Mouse (Mus musculus): ENCODE measurements around the gene Rpn1. TPM values are rescaled to one million over a fixed set of nuclear protein-coding genes. Genes with fewer than 3 reads are reported as not detected.

Rpn1 gene
- polyA plus RNA-seq, 1 experiment from 2014 or later: 305 TPM

DNA sequence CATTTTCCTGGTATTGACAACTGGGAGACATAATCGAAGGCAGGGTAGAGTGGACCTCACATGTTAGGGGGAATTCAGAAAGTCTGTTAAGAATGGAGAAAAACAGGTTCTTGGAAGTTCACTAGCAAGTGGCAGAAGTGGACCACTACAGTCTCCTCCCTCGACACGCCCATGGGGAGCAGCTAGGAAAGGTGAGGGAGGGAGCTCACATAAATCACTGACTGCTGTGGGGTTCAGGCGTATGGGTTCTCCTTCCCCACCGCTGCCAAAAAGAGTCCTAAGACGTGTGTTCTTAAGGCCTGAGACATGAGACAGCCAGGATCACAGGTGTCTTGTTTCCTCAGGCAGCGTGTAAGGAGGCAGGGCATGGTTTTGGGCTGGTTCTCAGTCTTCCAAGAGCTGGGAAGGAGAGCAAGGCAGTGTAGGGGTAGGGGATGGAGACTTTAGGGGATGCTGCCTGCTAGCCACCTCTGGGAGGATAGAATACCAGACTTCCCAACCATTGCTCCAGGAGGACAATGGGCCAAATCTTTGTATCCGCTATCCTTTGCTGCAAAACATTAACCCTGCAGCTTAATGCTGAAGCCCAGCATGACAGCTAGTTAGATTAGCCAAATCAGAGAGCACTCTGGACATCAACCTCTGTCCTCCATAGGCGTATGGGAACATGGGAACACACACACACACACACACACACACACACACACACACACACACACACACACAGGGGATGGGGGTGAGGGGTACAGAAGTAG is 30.0 kb upstream of the Rpn1 start:
- no peak overlapping the region for H3K4me3 ChIP-seq
- H3K27me3 ChIP-seq (ENCODE audit: low read depth, poor library complexity, severe bottlenecking): peaks cover 18% of the 10 kb centered on the region
- WGBS: 71% methylated on average over 9 of the region's 9 CpGs
- no peaks in the 10 kb centered on the region for H3K4me1 ChIP-seq
- no peak for DNase-seq (ENCODE audit: low spot score)
- no peaks in the 10 kb centered on the region for H3K36me3 ChIP-seq
- no peaks in the 10 kb centered on the region for H3K9me3 ChIP-seq (replicated peaks)
- no peak overlapping the region for H3K27ac ChIP-seq (replicated peaks)

DNA sequence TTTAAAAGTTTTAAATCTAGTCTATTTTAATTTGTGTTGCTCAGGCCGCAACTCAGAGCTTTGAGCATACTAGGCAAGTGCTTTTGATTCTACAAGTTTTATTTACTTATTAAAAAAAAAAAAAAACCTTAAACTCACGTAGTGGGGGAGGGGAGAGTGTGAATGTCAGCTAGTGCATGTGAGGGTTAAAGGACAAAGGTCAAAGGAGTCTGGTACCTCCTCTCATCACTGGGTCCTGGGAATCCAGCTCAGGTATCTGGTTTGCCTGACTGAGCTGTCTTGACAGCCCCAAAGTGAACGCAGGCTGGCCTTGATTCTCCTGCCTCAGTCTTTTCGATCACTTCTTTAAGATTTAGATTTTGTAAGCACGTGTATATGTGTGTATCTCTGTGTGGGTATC is 28.6 kb upstream of the Rpn1 start:
- H3K4me1 ChIP-seq: no peaks in the 10 kb centered on the region
- no peak for DNase-seq (ENCODE audit: low spot score)
- 77% methylated on average over 5 of the region's 5 CpGs for WGBS
- no peaks in the 10 kb centered on the region for H3K9me3 ChIP-seq (replicated peaks)
- no peaks in the 10 kb centered on the region for H3K36me3 ChIP-seq
- H3K27me3 ChIP-seq (ENCODE audit: low read depth, poor library complexity, severe bottlenecking): peaks cover 14% of the 10 kb centered on the region; the same call in 1 of the 2 replicates
- H3K27ac ChIP-seq (replicated peaks): no peak overlapping the region
- H3K4me3 ChIP-seq: no peak overlapping the region

DNA sequence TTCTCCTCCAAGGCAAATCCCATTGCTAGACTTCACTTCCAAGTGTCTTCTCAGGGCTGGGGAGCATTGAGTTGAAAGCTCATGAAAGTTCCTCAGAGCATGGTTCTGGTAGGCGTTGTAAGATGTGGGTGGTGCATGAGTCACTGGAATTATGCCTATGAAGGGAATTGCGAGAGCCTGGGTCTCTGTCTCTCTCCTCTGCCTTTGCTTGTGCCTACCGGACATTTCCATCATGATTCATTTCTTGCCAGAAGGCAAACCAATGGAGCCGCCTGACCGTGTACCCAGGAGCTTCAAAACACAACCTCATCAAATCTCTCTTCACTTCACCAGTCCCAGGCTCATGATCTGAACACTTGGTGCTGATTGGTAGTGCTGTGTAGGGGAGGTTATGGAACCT is 27.4 kb upstream of the Rpn1 start:
- no peak for DNase-seq (ENCODE audit: low spot score)
- 93% methylated on average over 5 of the region's 5 CpGs for WGBS
- H3K4me3 ChIP-seq: no peak overlapping the region
- no peaks in the 10 kb centered on the region for H3K36me3 ChIP-seq
- H3K4me1 ChIP-seq: no peaks in the 10 kb centered on the region
- H3K27ac ChIP-seq (replicated peaks): no peak overlapping the region
- peaks cover 9% of the 10 kb centered on the region; the same call in 1 of the 2 replicates for H3K27me3 ChIP-seq (ENCODE audit: low read depth, poor library complexity, severe bottlenecking)
- no peaks in the 10 kb centered on the region for H3K9me3 ChIP-seq (replicated peaks)

DNA sequence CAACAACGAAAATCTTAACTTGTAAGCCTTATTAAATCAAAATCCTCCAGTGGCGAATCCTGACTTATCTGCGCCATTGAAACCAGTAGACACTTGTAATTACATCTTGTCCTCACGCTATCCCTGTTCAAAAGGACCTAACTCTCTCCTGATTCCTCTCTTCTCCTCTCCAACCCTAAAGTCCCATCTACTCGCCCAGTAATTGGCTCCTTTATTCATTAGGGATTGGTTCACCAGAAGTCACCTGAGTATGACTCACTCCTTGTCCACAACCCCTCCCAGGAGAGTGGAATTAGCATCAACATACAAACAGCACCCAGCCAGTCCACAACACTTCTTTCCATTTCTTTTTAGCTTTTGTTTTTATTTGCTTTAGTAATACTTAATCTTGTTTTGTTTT is 24.4 kb upstream of the Rpn1 start:
- WGBS: 80% methylated on average over 5 of the region's 5 CpGs
- H3K9me3 ChIP-seq (replicated peaks): no peaks in the 10 kb centered on the region
- H3K36me3 ChIP-seq: no peaks in the 10 kb centered on the region
- no peaks in the 10 kb centered on the region for H3K4me1 ChIP-seq
- H3K27ac ChIP-seq (replicated peaks): no peak overlapping the region
- no peak for DNase-seq (ENCODE audit: low spot score)
- no peak overlapping the region for H3K4me3 ChIP-seq
- no peaks in the 10 kb centered on the region for H3K27me3 ChIP-seq (ENCODE audit: low read depth, poor library complexity, severe bottlenecking)

DNA sequence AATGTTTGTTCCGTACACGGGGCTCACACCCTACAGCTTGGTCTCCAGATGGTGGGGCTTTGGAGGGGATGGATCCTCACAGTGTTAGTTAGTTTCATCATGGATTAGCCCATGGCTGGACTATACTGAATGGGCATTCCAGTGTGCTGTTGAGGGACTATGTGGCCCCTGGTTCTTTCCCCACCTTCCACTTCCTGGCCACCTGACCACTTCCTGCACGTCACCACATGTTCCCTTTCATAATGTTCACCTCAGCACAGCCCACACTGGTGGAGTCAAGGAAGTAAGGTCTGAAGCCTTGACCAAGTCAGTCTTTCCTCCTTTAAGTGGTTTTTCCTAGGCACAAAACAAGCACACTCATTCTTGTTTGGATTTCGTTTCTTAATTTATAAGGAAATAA is 23.7 kb upstream of the Rpn1 start:
- H3K27ac ChIP-seq (replicated peaks): no peak overlapping the region
- 88% methylated on average over 4 of the region's 4 CpGs for WGBS
- no peak for DNase-seq (ENCODE audit: low spot score)
- H3K4me3 ChIP-seq: no peak overlapping the region
- no peaks in the 10 kb centered on the region for H3K27me3 ChIP-seq (ENCODE audit: low read depth, poor library complexity, severe bottlenecking)
- no peaks in the 10 kb centered on the region for H3K9me3 ChIP-seq (replicated peaks)
- H3K4me1 ChIP-seq: no peaks in the 10 kb centered on the region
- no peaks in the 10 kb centered on the region for H3K36me3 ChIP-seq

DNA sequence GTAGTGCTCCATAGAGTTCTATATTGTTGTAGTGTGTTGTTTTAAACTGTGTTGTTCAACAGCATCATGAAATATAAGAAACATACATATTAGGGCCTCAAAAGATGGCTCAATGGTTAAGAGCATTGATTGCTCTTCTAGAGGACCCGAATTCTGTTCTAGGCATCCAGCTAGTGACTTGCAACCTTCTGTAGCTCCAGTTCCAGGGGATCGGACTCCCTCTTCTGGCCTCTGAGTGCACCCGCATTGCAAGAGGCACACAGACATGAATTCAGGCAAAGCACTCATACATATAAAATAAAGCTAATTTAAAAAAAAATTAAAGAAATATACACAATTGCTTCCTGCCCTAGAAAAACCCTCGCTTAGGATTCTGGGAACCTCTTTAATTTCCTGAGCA is 22.9 kb upstream of the Rpn1 start:
- 0 out of 2 replicates have a peak, but pooled peaks cover 4% of the 10 kb centered on the region for H3K4me1 ChIP-seq
- H3K27me3 ChIP-seq (ENCODE audit: low read depth, poor library complexity, severe bottlenecking): no peaks in the 10 kb centered on the region
- no peak overlapping the region for H3K27ac ChIP-seq (replicated peaks)
- no peak for DNase-seq (ENCODE audit: low spot score)
- no peak overlapping the region for H3K4me3 ChIP-seq
- H3K9me3 ChIP-seq (replicated peaks): no peaks in the 10 kb centered on the region
- no peaks in the 10 kb centered on the region for H3K36me3 ChIP-seq
- 85% methylated on average over 4 of the region's 4 CpGs for WGBS

DNA sequence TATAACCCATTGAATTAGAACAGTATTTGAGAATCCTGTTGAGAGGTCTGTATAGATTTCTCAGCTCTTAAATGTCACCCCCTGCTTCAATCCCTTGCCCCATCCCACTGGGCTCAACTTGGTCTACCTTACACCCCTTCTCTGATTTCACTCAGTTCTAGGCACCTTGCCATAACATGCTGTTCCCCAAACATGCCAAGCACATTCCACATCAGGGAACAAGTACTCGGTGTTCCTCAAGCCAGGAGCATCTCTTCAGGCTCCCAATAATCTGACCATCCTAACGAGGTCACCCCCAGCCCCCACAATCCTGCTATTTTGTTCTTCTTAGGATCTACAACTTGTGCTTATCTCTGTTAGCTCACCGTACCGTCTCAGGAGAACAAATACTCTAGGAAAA is 21.9 kb upstream of the Rpn1 start:
- no peaks in the 10 kb centered on the region for H3K36me3 ChIP-seq
- 87% methylated on average over 4 of the region's 4 CpGs for WGBS
- H3K4me3 ChIP-seq: no peak overlapping the region
- H3K27me3 ChIP-seq (ENCODE audit: low read depth, poor library complexity, severe bottlenecking): no peaks in the 10 kb centered on the region
- DNase-seq (ENCODE audit: low spot score): no peak
- H3K9me3 ChIP-seq (replicated peaks): no peaks in the 10 kb centered on the region
- no peak overlapping the region for H3K27ac ChIP-seq (replicated peaks)
- H3K4me1 ChIP-seq: 0 out of 2 replicates have a peak, but pooled peaks cover 4% of the 10 kb centered on the region

DNA sequence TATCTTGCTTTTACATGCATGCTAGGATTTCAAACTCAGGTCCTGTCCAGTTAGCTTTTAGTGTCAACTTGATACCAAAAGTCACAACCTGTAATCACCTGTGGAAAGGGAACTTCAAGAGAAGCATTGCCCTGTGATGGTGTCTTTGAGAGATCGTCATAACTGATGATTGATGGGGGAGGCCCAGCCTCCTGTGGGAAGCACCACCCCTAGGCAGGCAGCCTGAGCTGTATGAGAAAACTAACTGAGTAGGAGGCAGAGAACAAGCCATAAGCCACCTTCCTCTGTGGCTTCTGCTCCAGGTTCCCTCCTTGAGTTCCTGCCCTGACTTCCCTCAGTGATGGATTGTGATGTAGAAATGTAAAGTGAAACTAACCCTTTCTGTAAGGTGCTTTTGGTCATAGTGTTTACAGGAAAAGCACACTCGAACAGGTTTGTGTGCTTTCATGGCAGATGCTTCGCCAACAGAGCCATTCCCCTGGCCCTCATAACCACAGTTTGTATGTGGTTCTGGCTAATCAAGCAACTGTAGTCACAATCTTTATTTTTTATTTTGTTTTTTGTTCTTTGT is 20.1 kb upstream of the Rpn1 start:
- no peak overlapping the region for H3K4me3 ChIP-seq
- H3K27me3 ChIP-seq (ENCODE audit: low read depth, poor library complexity, severe bottlenecking): no peaks in the 10 kb centered on the region
- H3K4me1 ChIP-seq: 0 out of 2 replicates have a peak, but pooled peaks cover 4% of the 10 kb centered on the region
- no peaks in the 10 kb centered on the region for H3K9me3 ChIP-seq (replicated peaks)
- no peak overlapping the region for H3K27ac ChIP-seq (replicated peaks)
- H3K36me3 ChIP-seq: no peaks in the 10 kb centered on the region
- 86% methylated on average over 3 of the region's 3 CpGs for WGBS
- DNase-seq (ENCODE audit: low spot score): no peak

DNA sequence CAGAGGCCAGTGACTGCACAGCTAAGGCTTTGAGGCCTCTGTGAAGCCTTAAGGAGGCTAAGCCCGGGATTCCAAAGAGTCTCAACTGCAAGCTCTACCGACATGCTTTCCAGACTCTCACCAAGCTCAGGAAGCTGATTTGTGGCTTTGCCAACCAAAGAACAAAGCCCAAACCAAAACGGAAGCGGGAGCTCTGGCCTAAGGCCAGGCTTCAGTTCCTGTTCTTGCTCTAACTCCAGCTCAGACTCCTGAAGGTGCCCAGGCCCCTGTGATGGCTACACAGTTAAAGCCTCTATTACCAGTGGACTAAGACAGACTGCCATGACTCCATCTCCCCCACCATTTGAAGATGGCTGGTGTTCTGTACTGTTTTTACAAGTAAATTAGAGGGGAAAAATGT is 19.2 kb upstream of the Rpn1 start:
- no peaks in the 10 kb centered on the region for H3K9me3 ChIP-seq (replicated peaks)
- H3K27ac ChIP-seq (replicated peaks): no peak overlapping the region
- H3K4me3 ChIP-seq: no peak overlapping the region
- no peak for DNase-seq (ENCODE audit: low spot score)
- WGBS: 71% methylated on average over 4 of the region's 4 CpGs
- H3K4me1 ChIP-seq: 0 out of 2 replicates have a peak, but pooled peaks cover 4% of the 10 kb centered on the region
- H3K36me3 ChIP-seq: no peaks in the 10 kb centered on the region
- no peaks in the 10 kb centered on the region for H3K27me3 ChIP-seq (ENCODE audit: low read depth, poor library complexity, severe bottlenecking)

DNA sequence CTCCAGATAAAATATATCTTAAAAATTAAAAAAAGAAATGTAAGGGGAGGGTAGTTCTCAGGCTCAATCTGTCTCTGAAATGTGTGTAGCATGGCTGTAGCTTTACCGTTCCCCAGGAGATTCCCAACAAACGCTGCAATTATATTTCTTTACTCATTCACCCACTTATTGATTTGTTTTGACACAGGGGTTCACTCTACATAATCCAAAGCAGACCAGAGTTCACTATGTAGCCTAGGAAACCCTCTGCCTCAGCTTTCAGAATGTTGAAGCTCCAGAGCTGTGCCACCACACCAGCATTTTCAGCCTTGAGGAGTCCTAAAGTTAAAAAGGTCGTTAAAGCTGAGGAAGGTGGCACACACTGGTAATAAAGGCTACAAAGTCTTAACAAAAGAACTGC is 18.3 kb upstream of the Rpn1 start:
- no peak for DNase-seq (ENCODE audit: low spot score)
- H3K36me3 ChIP-seq: no peaks in the 10 kb centered on the region
- no peak overlapping the region for H3K27ac ChIP-seq (replicated peaks)
- H3K4me1 ChIP-seq: 0 out of 2 replicates have a peak, but pooled peaks cover 4% of the 10 kb centered on the region
- H3K9me3 ChIP-seq (replicated peaks): no peaks in the 10 kb centered on the region
- no peaks in the 10 kb centered on the region for H3K27me3 ChIP-seq (ENCODE audit: low read depth, poor library complexity, severe bottlenecking)
- H3K4me3 ChIP-seq: no peak overlapping the region
- 74% methylated on average over 3 of the region's 3 CpGs for WGBS

DNA sequence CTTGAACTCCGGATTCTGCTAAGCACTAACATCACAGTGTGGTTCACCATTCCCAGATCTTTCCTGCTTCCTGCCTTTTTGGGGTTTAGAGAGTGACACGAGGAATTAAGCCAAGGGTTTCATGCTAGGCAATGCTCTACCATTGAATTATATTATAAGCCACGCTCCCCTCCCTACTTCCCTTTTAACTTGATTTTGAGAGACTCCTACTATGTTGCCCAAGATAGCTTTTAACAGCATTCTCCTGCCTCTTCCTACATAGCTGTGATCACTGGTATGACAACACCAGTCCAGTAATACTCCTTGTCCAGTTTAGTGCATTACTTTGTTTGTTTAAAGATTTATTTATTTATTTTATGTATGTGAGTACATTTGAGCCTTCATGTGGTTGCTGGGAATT is 16.6 kb upstream of the Rpn1 start:
- DNase-seq (ENCODE audit: low spot score): no peak
- no peaks in the 10 kb centered on the region; the same call in none of the 2 replicates for H3K27me3 ChIP-seq (ENCODE audit: low read depth, poor library complexity, severe bottlenecking)
- WGBS: 62% methylated on average over 3 of the region's 3 CpGs
- H3K27ac ChIP-seq (replicated peaks): no peak overlapping the region
- H3K4me3 ChIP-seq: no peak overlapping the region
- H3K36me3 ChIP-seq: no peaks in the 10 kb centered on the region
- no peaks in the 10 kb centered on the region for H3K9me3 ChIP-seq (replicated peaks)
- 0 out of 2 replicates have a peak, but pooled peaks cover 4% of the 10 kb centered on the region for H3K4me1 ChIP-seq

DNA sequence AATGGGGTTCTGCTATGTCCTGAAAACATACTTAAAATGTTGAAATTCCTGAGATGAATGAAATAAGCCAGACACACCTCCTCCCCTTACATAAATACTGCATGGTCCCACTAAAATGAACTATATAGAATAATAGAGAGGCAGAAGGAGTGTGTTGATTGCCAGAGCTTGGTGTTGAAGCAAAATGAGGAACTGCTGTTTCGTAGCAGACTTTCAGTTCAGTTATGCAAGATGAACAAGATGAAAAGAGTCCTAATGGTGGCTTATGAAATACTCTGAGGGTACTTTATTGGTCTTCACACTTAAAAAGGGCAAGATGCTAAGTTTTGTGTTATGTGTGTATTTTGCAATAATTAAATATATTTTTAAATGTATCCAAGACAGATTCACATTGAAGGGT is 15.5 kb upstream of the Rpn1 start:
- no peak for DNase-seq (ENCODE audit: low spot score)
- Histone ChIP-seq H3K27me3 (ENCODE audit: low read depth, poor library complexity, severe bottlenecking) (no peaks in the 10 kb centered on the region; the same call in none of the 2 replicates), H3K4me3 (no peak overlapping the region), H3K36me3 (no peaks in the 10 kb centered on the region), H3K4me1 (0 out of 2 replicates have a peak, but pooled peaks cover 4% of the 10 kb centered on the region), H3K27ac (replicated peaks) (no peak overlapping the region), H3K9me3 (replicated peaks) (no peaks in the 10 kb centered on the region)
- 92% methylated on average over 1 of the region's 1 CpGs for WGBS

DNA sequence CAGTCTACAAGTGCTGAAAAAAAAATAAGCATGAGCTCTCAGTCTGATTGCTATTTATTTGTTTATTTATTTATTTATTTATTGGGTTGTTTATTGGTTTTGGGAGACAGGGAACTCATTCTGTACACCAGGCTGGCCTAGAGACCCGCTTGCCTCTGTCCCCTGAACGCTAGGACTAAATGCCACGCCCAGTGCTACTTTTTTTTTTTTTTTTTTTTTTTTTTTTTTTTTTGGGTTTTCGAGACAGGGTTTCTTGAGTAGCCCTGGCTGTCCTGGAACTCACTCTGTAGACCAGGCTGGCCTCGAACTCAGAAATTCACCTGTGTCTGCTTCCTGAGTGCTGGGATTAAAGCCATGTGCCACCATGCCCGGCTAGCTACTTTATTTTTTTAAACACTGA is 13.8 kb upstream of the Rpn1 start:
- Histone ChIP-seq H3K27me3 (ENCODE audit: low read depth, poor library complexity, severe bottlenecking) (no peaks in the 10 kb centered on the region; the same call in none of the 2 replicates), H3K4me1 (peaks cover 12% of the 10 kb centered on the region), H3K36me3 (no peaks in the 10 kb centered on the region), H3K4me3 (no peak overlapping the region), H3K27ac (replicated peaks) (no peak overlapping the region), H3K9me3 (replicated peaks) (no peaks in the 10 kb centered on the region)
- no peak for DNase-seq (ENCODE audit: low spot score)
- WGBS: 80% methylated on average over 6 of the region's 6 CpGs

Measured in midbrain, embryonic 10.5 days (tissue).